Mouse (Mus musculus) lung, adult 2 months (tissue): ENCODE results near the gene Defb33. TPM values are rescaled to one million over a fixed set of nuclear protein-coding genes. Genes with fewer than 3 reads are reported as not detected.

Experiments
- DNase-seq: peaks from one replicate; pipeline ENCODE4 v3.0.0; 2022
- H3K4me1 ChIP-seq: fragments of 200-500 bp; 2 replicates; pipeline ENCODE4 v1.6.1; 2011; ENCODE audit warnings: low read length; ENCODE audit not compliant: control insufficient read depth, insufficient read depth
- H3K4me3 ChIP-seq: fragments of 200-500 bp; replicated peaks from 2 replicates; pipeline ENCODE3; 2011; ENCODE audit warnings: low read depth, mild to moderate bottlenecking, control low read depth, low read length; ENCODE audit errors: extremely low read depth
- CTCF ChIP-seq: fragments of 200-500 bp; IDR thresholded peaks from 2 replicates; pipeline ENCODE4 v1.5.1; 2011; ENCODE audit warnings: mild to moderate bottlenecking, low read length, control low read depth; ENCODE audit not compliant: insufficient read depth
- POLR2A ChIP-seq: fragments of 200-500 bp; IDR thresholded peaks from 2 replicates; pipeline ENCODE4 v1.6.1; 2011; ENCODE audit warnings: low read depth, mild to moderate bottlenecking, control low read depth, low read length, borderline replicate concordance; ENCODE audit errors: extremely low read depth
- WGBS: fragments of 180-500 bp; shearing (Covaris S2); methylation state at CpG from one replicate; pipeline ENCODE4 v1.1.7; 2018; 5-methylcytosine and 5-hydroxymethylcytosine counted together
- polyA plus RNA-seq: library from polyadenylated mRNA; depleted of rRNA; stranded (reverse); fragments of >200 nt; gene quantifications from 2 replicates; pipeline ENCODE4 v1.2.3, GENCODE M21; 2012; rRNA removed

The Defb33 gene
- not detected in 2 replicates for polyA plus RNA-seq

GRCm38 (mm10) chr8:20892369-20892768 is at the start of gene Defb33:
Gene Defb33 (plus strand): TSS chr8:20892669.
- WGBS, result 69% methylated on average over 2 of the region's 2 CpGs
- DNase-seq, result no peak
- H3K4me1 ChIP-seq, result no peaks in the 10 kb centered on the region
- H3K4me3 ChIP-seq, result no peak within 1 kb of the TSS
- TF ChIP-seq POLR2A (no peak), CTCF (no peak)

DNA sequence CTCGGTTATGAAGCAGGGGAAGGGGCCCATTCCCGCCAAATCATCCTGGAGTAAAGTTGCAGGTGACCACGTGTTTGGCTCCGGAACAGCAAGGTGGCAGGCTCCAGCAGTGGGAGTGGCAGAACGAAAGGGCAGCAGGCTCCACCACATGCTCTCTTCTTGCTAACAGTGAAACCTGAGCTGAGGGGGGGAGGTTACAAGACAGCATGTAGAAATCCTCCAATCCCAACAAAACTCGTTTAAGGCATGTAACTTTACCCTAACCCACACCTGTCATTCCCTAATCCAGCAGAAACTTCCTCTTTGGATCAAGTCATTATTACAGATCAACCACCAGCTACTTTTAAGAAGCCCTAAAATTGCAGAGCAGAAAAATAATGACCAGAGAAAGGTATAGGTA is 17.9 kb upstream of the Defb33 start:
- no peak for DNase-seq
- TF ChIP-seq CTCF, result no peak
- TF ChIP-seq POLR2A, result no peak
- Histone ChIP-seq H3K4me3 (no peak overlapping the region), H3K4me1 (no peaks in the 10 kb centered on the region)
- WGBS, result 36% methylated on average over 6 of the region's 6 CpGs

DNA sequence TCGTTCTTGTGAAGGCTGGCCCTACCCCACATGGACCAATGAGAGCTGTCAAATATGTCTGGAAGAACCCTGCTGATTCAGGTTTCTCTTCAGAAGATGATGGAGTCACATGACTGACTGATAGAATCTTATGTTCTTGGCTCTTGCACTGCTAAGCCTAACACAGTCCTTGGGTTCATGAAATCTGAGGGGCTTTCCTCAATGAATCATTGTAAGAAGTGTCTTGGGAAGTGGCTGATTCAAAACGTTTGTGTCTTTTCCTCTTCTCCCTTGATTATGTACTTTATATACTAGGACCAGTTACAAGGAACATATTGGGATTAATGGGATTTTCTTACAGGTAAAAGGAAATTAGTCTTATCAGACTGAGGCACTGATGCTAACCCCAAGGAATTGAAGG is 10.1 kb downstream of the Defb33 start, which contains the start of gene Gm15056:
Gm15056 (minus strand) TSS at position 101 of the 400 bp plus-strand sequence.
- DNase-seq, result no peak
- WGBS, result 36% methylated on average over 2 of the region's 2 CpGs
- H3K4me3 ChIP-seq, result no peak within 1 kb of the TSS
- no peaks in the 10 kb centered on the region for H3K4me1 ChIP-seq
- no peak for TF ChIP-seq CTCF
- TF ChIP-seq POLR2A, result no peak

- Histone ChIP-seq H3K4me1 (no peaks in the 10 kb centered on the region), H3K4me3 (no peak overlapping the region)
- 90% methylated on average over 2 of the region's 2 CpGs for WGBS
- no peak for DNase-seq
- TF ChIP-seq CTCF (no peak), POLR2A (no peak)
These were observed 14.7 kb downstream of the Defb33 start for GRCm38 (mm10) chr8:20907119-20907518.

DNA sequence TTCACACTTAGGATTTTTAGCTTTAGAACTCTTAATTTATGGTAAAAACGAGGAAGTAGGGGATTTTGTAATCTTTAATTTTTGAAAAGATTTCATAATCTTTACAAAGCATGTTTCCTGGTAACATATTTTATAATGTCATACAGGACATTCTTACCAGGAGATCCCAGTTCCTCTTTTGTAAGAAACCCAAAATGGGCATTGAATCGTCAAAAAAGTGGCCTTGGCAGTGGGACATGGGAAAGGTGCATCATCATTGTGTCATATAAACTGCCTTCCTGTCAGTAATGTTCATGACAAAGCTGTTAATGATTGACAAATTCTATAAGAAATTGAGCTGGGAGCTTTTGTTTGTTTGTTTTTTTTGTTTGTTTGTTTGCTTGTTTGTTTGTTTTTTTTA is 15.8 kb downstream of the Defb33 start:
- 47% methylated on average over 2 of the region's 2 CpGs for WGBS
- Histone ChIP-seq H3K4me3 (no peak overlapping the region), H3K4me1 (no peaks in the 10 kb centered on the region)
- TF ChIP-seq CTCF (no peak), POLR2A (no peak)
- DNase-seq, result no peak

DNA sequence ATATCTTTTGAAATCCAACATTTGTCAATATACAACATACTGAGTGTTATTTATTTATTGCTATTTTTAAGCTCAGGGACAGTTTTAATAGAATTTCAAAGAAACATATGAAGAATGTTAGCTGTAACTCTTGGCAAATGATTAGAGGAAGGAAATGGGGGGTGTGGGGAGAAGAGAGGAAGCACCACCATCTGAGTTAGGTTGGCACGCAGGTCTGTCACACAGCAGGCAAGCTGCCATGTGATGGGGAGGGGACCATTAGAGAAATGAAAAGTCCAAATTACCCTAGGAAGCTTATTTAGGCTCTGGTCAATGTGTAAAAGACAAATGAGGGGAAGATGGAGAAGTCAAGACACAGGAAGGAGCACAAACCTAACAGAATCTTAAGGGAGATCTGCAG is 19.8 kb downstream of the Defb33 start:
- DNase-seq, result no peak
- Histone ChIP-seq H3K4me1 (no peaks in the 10 kb centered on the region), H3K4me3 (no peak overlapping the region)
- TF ChIP-seq CTCF (no peak), POLR2A (no peak)
- WGBS, result 47% methylated on average over 1 of the region's 1 CpGs

DNA sequence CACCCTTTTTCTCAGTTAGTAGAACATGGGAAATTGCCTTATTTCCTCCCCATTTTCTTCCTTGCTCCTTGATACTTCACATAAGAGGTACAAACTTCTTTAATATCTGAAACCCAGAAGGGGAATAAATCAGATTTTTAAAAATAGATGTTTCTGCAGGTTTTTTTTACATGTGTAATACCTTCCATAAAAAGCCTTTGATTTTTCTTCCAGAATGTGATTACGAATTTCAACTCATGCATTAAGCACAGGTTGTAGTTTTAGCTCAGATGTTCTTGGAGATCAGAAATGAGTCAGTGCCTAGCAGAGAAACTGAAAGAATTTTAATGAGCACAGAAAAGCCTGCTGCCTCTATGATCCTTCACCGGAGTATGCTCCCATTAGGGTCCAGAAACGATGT is 29.5 kb downstream of the Defb33 start, which contains the start of gene Gm6040:
Gm6040 (minus strand) TSS at position 101 of the 400 bp plus-strand sequence.
- 66% methylated on average over 3 of the region's 3 CpGs for WGBS
- DNase-seq, result no peak

GRCm38 (mm10) chr8:20944610-20945009 is 52.1 kb downstream of the Defb33 start, which contains the start of gene AY761185:
Gene AY761185 (minus strand): TSS chr8:20944710.
- 64% methylated on average over 3 of the region's 3 CpGs for WGBS
- TF ChIP-seq POLR2A (no peak), CTCF (no peak)
- Histone ChIP-seq H3K4me3 (no peak within 1 kb of the TSS), H3K4me1 (no peaks in the 10 kb centered on the region)
- no peak for DNase-seq

More for the DNA sequence above, 29.5 kb downstream of the Defb33 start, which contains the start of gene Gm6040:
- TF ChIP-seq CTCF (no peak), POLR2A (no peak)
- Histone ChIP-seq H3K4me3 (no peak within 1 kb of the TSS), H3K4me1 (no peaks in the 10 kb centered on the region)

Other genes with a start within 250 kb of the Defb33 start
- not detected in 2 replicates for gene Gm15056, start 10.0 kb downstream of the Defb33 start, polyA plus RNA-seq
- gene Gm6040, start 29.4 kb downstream of the Defb33 start, polyA plus RNA-seq, result not detected in 2 replicates
- not detected in 2 replicates for gene AY761185, start 52.0 kb downstream of the Defb33 start, polyA plus RNA-seq
- gene Defa21, start 132.9 kb downstream of the Defb33 start, polyA plus RNA-seq, result not detected in 2 replicates
- not detected in 2 replicates for gene Defa23, start 162.4 kb downstream of the Defb33 start, polyA plus RNA-seq
- gene Defa35, start 172.4 kb downstream of the Defb33 start, polyA plus RNA-seq, result not detected in 2 replicates
- gene Defa25, start 191.8 kb downstream of the Defb33 start, polyA plus RNA-seq, result not detected in 2 replicates
- not detected in 2 replicates for gene Gm14851, start 203.4 kb downstream of the Defb33 start, polyA plus RNA-seq
- gene Defa30, start 242.0 kb downstream of the Defb33 start, polyA plus RNA-seq, result not detected in 2 replicates